Mouse (Mus musculus): ENCODE measurements around the gene Rab3il1. TPM values are rescaled to one million over a fixed set of nuclear protein-coding genes. Genes with fewer than 3 reads are reported as not detected.
"Not testable (repeated sequence)": the region's sequence is repeated elsewhere in the genome, so short reads cannot be mapped to it uniquely, and the experiment has no call there.

Gene Rab3il1
- polyA plus RNA-seq, 1 experiment = 4.5 TPM

DNA sequence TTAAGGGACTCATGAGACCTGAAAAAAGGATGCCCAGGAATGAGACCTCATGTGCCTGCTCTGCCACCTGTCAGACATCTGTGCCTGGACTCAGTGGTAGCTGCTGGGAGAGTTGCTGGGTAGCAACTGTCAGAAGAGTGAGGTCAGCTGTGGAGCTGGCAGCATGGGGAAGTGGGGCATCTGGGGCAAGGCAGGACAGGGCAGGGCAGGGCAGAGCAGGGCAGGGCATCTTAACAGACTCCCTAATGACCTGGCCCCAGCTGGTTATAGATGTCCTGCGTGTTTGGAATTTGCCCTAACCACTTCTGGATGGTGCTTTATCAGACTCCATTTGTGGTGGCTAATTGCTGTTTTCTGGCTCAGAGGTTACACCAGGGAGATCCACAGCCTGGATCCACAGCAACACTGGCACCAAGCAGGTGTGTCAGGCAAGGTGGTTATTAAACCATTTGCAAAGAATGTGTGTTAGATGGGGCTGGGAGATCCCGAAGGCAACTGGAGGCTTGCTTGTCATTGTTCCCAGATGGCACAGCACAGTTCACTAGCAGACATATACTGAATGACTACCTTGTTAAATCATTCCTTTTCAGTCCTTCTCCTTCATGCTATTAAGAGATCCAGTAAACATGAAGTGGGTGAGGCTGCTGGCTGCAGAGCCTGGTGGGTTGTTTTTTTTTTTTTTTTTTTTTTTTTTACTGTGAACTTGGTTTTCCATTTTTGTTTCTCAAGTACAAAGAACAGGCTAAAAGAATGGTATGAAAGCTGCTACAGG, 35.2 kb upstream of the Rab3il1 start:
- H3K79me2 ChIP-seq (ENCODE audit: control insufficient read depth, insufficient read depth) = no peaks in the 10 kb centered on the region
- H3K79me3 ChIP-seq (ENCODE audit: low read depth) = no peaks in the 10 kb centered on the region
- H3K4me3 ChIP-seq (ENCODE audit: insufficient read depth, poor library complexity, severe bottlenecking) = no peak overlapping the region
- no peaks in the 10 kb centered on the region for H3K27me3 ChIP-seq (ENCODE audit: control insufficient read depth, insufficient read depth, insufficient read length)
- H3ac ChIP-seq (ENCODE audit: control insufficient read depth, insufficient read length, low read depth) = no peak overlapping the region
- TF ChIP-seq USF1 (IDR thresholded peaks at IDR 0.05; ENCODE audit: low read depth) (no peak), MAX (IDR thresholded peaks at IDR 0.05) (no peak), MYOD1 (IDR thresholded peaks at IDR 0.05; ENCODE audit: control insufficient read depth, insufficient read length, low read depth) (no peak), FOSL1 (IDR thresholded peaks at IDR 0.05; ENCODE audit: insufficient read depth, low read length, poor library complexity, severe bottlenecking) (no peak), CEBPB (IDR thresholded peaks at IDR 0.05; ENCODE audit: low read depth) (no peak), CTCF (IDR thresholded peaks at IDR 0.05; ENCODE audit: control insufficient read depth, insufficient read depth, insufficient read length) (no peak), MYOG (IDR thresholded peaks at IDR 0.05; ENCODE audit: control insufficient read depth, extremely low read depth, insufficient read length) (no peak)
- H3K36me3 ChIP-seq (ENCODE audit: control insufficient read depth, insufficient read depth) = no peaks in the 10 kb centered on the region

- no peaks in the 10 kb centered on the region for H3K79me2 ChIP-seq (ENCODE audit: control insufficient read depth, insufficient read depth)
- no peaks in the 10 kb centered on the region for H3K79me3 ChIP-seq (ENCODE audit: low read depth)
- no peaks in the 10 kb centered on the region for H3K36me3 ChIP-seq (ENCODE audit: control insufficient read depth, insufficient read depth)
- no peak for TF ChIP-seq USF1 (IDR thresholded peaks at IDR 0.05; ENCODE audit: low read depth)
- TF ChIP-seq CTCF (IDR thresholded peaks at IDR 0.05; ENCODE audit: control insufficient read depth, insufficient read depth, insufficient read length) = no peak
- no peak for TF ChIP-seq FOSL1 (IDR thresholded peaks at IDR 0.05; ENCODE audit: insufficient read depth, low read length, poor library complexity, severe bottlenecking)
- no peak for TF ChIP-seq MYOG (IDR thresholded peaks at IDR 0.05; ENCODE audit: control insufficient read depth, extremely low read depth, insufficient read length)
- no peak for TF ChIP-seq CEBPB (IDR thresholded peaks at IDR 0.05; ENCODE audit: low read depth)
- TF ChIP-seq MAX (IDR thresholded peaks at IDR 0.05) = no peak
- TF ChIP-seq MYOD1 (IDR thresholded peaks at IDR 0.05; ENCODE audit: control insufficient read depth, insufficient read length, low read depth) = no peak
- H3K4me3 ChIP-seq (ENCODE audit: insufficient read depth, poor library complexity, severe bottlenecking) = no peak overlapping the region
- H3K27me3 ChIP-seq (ENCODE audit: control insufficient read depth, insufficient read depth, insufficient read length) = no peaks in the 10 kb centered on the region
- H3ac ChIP-seq (ENCODE audit: control insufficient read depth, insufficient read length, low read depth) = no peak overlapping the region
Measured at GRCm38 (mm10) chr19:9968081-9968787, 33.2 kb upstream of the Rab3il1 start.

- not testable (repeated sequence) for H3K79me3 ChIP-seq (ENCODE audit: low read depth); H3K4me3 ChIP-seq (ENCODE audit: insufficient read depth, poor library complexity, severe bottlenecking); H3K79me2 ChIP-seq (ENCODE audit: control insufficient read depth, insufficient read depth); H3ac ChIP-seq (ENCODE audit: control insufficient read depth, insufficient read length, low read depth); H3K36me3 ChIP-seq (ENCODE audit: control insufficient read depth, insufficient read depth); H3K27me3 ChIP-seq (ENCODE audit: control insufficient read depth, insufficient read depth, insufficient read length)
Measured at GRCm38 (mm10) chr19:9974853-9975252, 26.6 kb upstream of the Rab3il1 start.

- no peak overlapping the region for H3ac ChIP-seq (ENCODE audit: control insufficient read depth, insufficient read length, low read depth)
- no peak overlapping the region for H3K4me3 ChIP-seq (ENCODE audit: insufficient read depth, poor library complexity, severe bottlenecking)
- no peaks in the 10 kb centered on the region for H3K27me3 ChIP-seq (ENCODE audit: control insufficient read depth, insufficient read depth, insufficient read length)
- TF ChIP-seq USF1 (IDR thresholded peaks at IDR 0.05; ENCODE audit: low read depth) = no peak
- no peak for TF ChIP-seq MAX (IDR thresholded peaks at IDR 0.05)
- no peak for TF ChIP-seq FOSL1 (IDR thresholded peaks at IDR 0.05; ENCODE audit: insufficient read depth, low read length, poor library complexity, severe bottlenecking)
- TF ChIP-seq CTCF (IDR thresholded peaks at IDR 0.05; ENCODE audit: control insufficient read depth, insufficient read depth, insufficient read length) = no peak
- no peak for TF ChIP-seq CEBPB (IDR thresholded peaks at IDR 0.05; ENCODE audit: low read depth)
- no peak for TF ChIP-seq MYOG (IDR thresholded peaks at IDR 0.05; ENCODE audit: control insufficient read depth, extremely low read depth, insufficient read length)
- TF ChIP-seq MYOD1 (IDR thresholded peaks at IDR 0.05; ENCODE audit: control insufficient read depth, insufficient read length, low read depth) = no peak
- H3K79me3 ChIP-seq (ENCODE audit: low read depth) = peaks cover 2% of the 10 kb centered on the region
- H3K36me3 ChIP-seq (ENCODE audit: control insufficient read depth, insufficient read depth) = no peaks in the 10 kb centered on the region
- peaks cover 7% of the 10 kb centered on the region for H3K79me2 ChIP-seq (ENCODE audit: control insufficient read depth, insufficient read depth)
Measured at GRCm38 (mm10) chr19:9977085-9977484, 24.4 kb upstream of the Rab3il1 start.

GRCm38 (mm10) chr19:9978431-9978951, 23.0 kb upstream of the Rab3il1 start:
- Histone ChIP-seq H3K27me3 (ENCODE audit: control insufficient read depth, insufficient read depth, insufficient read length) (no peaks in the 10 kb centered on the region), H3K79me2 (ENCODE audit: control insufficient read depth, insufficient read depth) (peaks cover 21% of the 10 kb centered on the region), H3K36me3 (ENCODE audit: control insufficient read depth, insufficient read depth) (peaks cover 6% of the 10 kb centered on the region), H3K79me3 (ENCODE audit: low read depth) (peaks cover 9% of the 10 kb centered on the region), H3ac (ENCODE audit: control insufficient read depth, insufficient read length, low read depth) (no peak overlapping the region), H3K4me3 (ENCODE audit: insufficient read depth, poor library complexity, severe bottlenecking) (no peak overlapping the region)
- TF ChIP-seq USF1 (IDR thresholded peaks at IDR 0.05; ENCODE audit: low read depth) = peak; percentile 62
- TF ChIP-seq MAX (IDR thresholded peaks at IDR 0.05) = no peak

- H3K27me3 ChIP-seq (ENCODE audit: control insufficient read depth, insufficient read depth, insufficient read length) = no peaks in the 10 kb centered on the region
- peaks cover 16% of the 10 kb centered on the region for H3K79me3 ChIP-seq (ENCODE audit: low read depth)
- H3K4me3 ChIP-seq (ENCODE audit: insufficient read depth, poor library complexity, severe bottlenecking) = no peak overlapping the region
- peaks cover 13% of the 10 kb centered on the region for H3K36me3 ChIP-seq (ENCODE audit: control insufficient read depth, insufficient read depth)
- TF ChIP-seq CTCF (IDR thresholded peaks at IDR 0.05; ENCODE audit: control insufficient read depth, insufficient read depth, insufficient read length) (no peak), CEBPB (IDR thresholded peaks at IDR 0.05; ENCODE audit: low read depth) (no peak), MAX (IDR thresholded peaks at IDR 0.05) (no peak), FOSL1 (IDR thresholded peaks at IDR 0.05; ENCODE audit: insufficient read depth, low read length, poor library complexity, severe bottlenecking) (no peak), MYOD1 (IDR thresholded peaks at IDR 0.05; ENCODE audit: control insufficient read depth, insufficient read length, low read depth) (no peak), MYOG (IDR thresholded peaks at IDR 0.05; ENCODE audit: control insufficient read depth, extremely low read depth, insufficient read length) (no peak), USF1 (IDR thresholded peaks at IDR 0.05; ENCODE audit: low read depth) (no peak)
- H3ac ChIP-seq (ENCODE audit: control insufficient read depth, insufficient read length, low read depth) = no peak overlapping the region
- H3K79me2 ChIP-seq (ENCODE audit: control insufficient read depth, insufficient read depth) = peaks cover 28% of the 10 kb centered on the region
Measured at GRCm38 (mm10) chr19:9979156-9979555, 22.3 kb upstream of the Rab3il1 start.

Measured in C2C12 (cell line).